Mouse (Mus musculus) embryonic fibroblast, embryonic 13.5 days (primary cell): Measurements from ENCODE around the gene Gm20388.

ENCODE experiments used
- CTCF ChIP-seq: IDR thresholded peaks from 2 replicates; pipeline ENCODE4 v1.5.1; 2011; ENCODE audit warnings: mild to moderate bottlenecking, control low read depth, low read length, moderate library complexity, borderline replicate concordance; ENCODE audit not compliant: insufficient read depth
- POLR2A ChIP-seq: IDR thresholded peaks from 2 replicates; pipeline ENCODE4 v1.6.1; 2011; ENCODE audit warnings: low read depth, mild to moderate bottlenecking, control low read depth, low read length, moderate library complexity

DNA sequence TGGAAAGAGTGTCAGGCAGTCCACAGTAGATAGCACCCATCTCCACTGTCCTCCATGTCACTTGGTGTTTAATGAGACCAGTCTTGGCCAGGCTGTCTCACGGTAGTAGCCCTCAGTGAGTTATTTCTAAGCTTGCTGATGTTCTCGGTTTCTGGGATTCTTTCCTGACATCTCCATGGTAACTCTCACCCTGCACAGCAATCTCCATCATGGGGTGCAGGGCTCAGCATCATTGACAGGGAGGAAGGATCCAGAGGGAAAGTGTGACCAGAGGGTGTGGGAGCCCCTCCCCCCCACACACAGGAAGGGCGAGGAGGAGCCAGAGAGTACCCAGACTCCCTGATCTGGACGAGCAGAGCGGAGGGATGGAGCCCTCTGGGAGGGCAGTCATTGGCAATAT is 4232.4 kb downstream of the Gm20388 start:
- TF ChIP-seq CTCF = no peak
- TF ChIP-seq POLR2A = no peak
